Mouse (Mus musculus) stomach, postnatal 0 days (tissue): ENCODE measurements around the gene Guca2a. TPM values are rescaled to one million over a fixed set of nuclear protein-coding genes. Genes with fewer than 3 reads are reported as not detected.

ENCODE experiments used
- ATAC-seq: fragments of 200-750 bp; cut with Nextera tagmentation; 2 replicates; pipeline ENCODE4 v1.8.0; 2017; ENCODE audit not compliant: low FRiP score, low TSS enrichment
- DNase-seq: peaks from one replicate; pipeline ENCODE4 v3.0.0-alpha.2; 2016; ENCODE audit warnings: low spot score
- H3K27ac ChIP-seq: fragments of 300-500 bp; sonication (generic); replicated peaks from 2 replicates; pipeline ENCODE4 v1.5.1; 2014; ENCODE audit warnings: mild to moderate bottlenecking, control low read depth
- H3K27me3 ChIP-seq: fragments of 300-500 bp; sonication (generic); 2 replicates; pipeline ENCODE4 v1.6.1; 2014; ENCODE audit warnings: low read length; ENCODE audit not compliant: control insufficient read depth, insufficient read depth
- H3K36me3 ChIP-seq: fragments of 300-500 bp; sonication (generic); 2 replicates; pipeline ENCODE4 v1.6.1; 2014; ENCODE audit warnings: low read length, mixed read lengths; ENCODE audit not compliant: control insufficient read depth, insufficient read depth
- H3K4me1 ChIP-seq: fragments of 300-500 bp; sonication (generic); replicated peaks from 2 replicates; pipeline ENCODE4 v1.6.1; 2014; ENCODE audit warnings: antibody characterized with exemption; ENCODE audit not compliant: control insufficient read depth, insufficient read depth
- H3K4me2 ChIP-seq: fragments of 300-500 bp; sonication (generic); replicated peaks from 2 replicates; pipeline ENCODE4 v1.6.1; 2014; ENCODE audit warnings: low read depth, mild to moderate bottlenecking, control low read depth, moderate library complexity
- H3K4me3 ChIP-seq: fragments of 300-500 bp; sonication (generic); 2 replicates; pipeline ENCODE4 v1.5.1; 2014; ENCODE audit warnings: low read depth, low read length, control low read depth
- H3K9ac ChIP-seq: fragments of 300-500 bp; sonication (generic); 2 replicates; pipeline ENCODE4 v1.6.1; 2014; ENCODE audit warnings: mild to moderate bottlenecking, low read length, control low read depth, mixed read lengths
- H3K9me3 ChIP-seq: fragments of 300-500 bp; sonication (generic); 2 replicates; pipeline ENCODE4 v1.6.1; 2016; ENCODE audit warnings: low read length; ENCODE audit not compliant: control insufficient read depth
- CTCF ChIP-seq: IDR thresholded peaks from 2 replicates; pipeline ENCODE4 v1.5.1; 2016; ENCODE audit warnings: antibody characterized with exemption, low read depth, mild to moderate bottlenecking, moderate library complexity
- EP300 ChIP-seq: optimal IDR thresholded peaks from 2 replicates; pipeline ENCODE3; 2016; ENCODE audit warnings: antibody characterized with exemption
- WGBS: fragments of 180-500 bp; shearing (Covaris S2); extraction: QIAGEN DNeasy Blood & Tissue Kit; methylation state at CpG from one replicate; pipeline ENCODE4 v1.1.7; 2014; 5-methylcytosine and 5-hydroxymethylcytosine counted together
- polyA plus RNA-seq: library from polyadenylated mRNA; unstranded; fragments of >200 nt; fragmentation: Nextera tagmentation; extraction: Ambion mirVana; gene quantifications from 2 replicates; pipeline ENCODE4 v1.2.1, GENCODE M21; 2015

The Guca2a gene
- polyA plus RNA-seq, 1 experiment from 2014 or later: 1.0 TPM

- H3K27me3 ChIP-seq: no peaks in the 10 kb centered on the region
- H3K4me1 ChIP-seq: no peaks in the 10 kb centered on the region
- no peak overlapping the region for H3K9ac ChIP-seq
- ATAC-seq (no peak), DNase-seq (no peak)
- no peak overlapping the region for H3K4me2 ChIP-seq
- H3K4me3 ChIP-seq: no peak overlapping the region
- H3K27ac ChIP-seq: no peak overlapping the region
- WGBS: 31% methylated on average over 1 of the region's 1 CpGs
- no peak for TF ChIP-seq EP300
- no peak for TF ChIP-seq CTCF
- peaks cover 3% of the 10 kb centered on the region; the same call in 1 of the 2 replicates for H3K36me3 ChIP-seq
- H3K9me3 ChIP-seq: no peaks in the 10 kb centered on the region
Measured at GRCm38 (mm10) chr4:119599605-119600004, 37.9 kb upstream of the Guca2a start.

- Histone ChIP-seq H3K4me2 (no peak overlapping the region), H3K4me1 (no peaks in the 10 kb centered on the region), H3K9me3 (no peaks in the 10 kb centered on the region), H3K4me3 (no peak overlapping the region), H3K27me3 (no peaks in the 10 kb centered on the region), H3K9ac (no peak overlapping the region), H3K36me3 (no peaks in the 10 kb centered on the region), H3K27ac (no peak overlapping the region)
- 76% methylated on average over 1 of the region's 1 CpGs for WGBS
- DNase-seq (no peak), ATAC-seq (no peak)
- TF ChIP-seq CTCF (no peak), EP300 (no peak)
Measured at GRCm38 (mm10) chr4:119609488-119609887, 28.0 kb upstream of the Guca2a start.

- Histone ChIP-seq H3K4me2 (no peak overlapping the region), H3K9ac (no peak overlapping the region), H3K36me3 (no peaks in the 10 kb centered on the region; the same call in 1 of the 2 replicates), H3K27me3 (no peaks in the 10 kb centered on the region), H3K9me3 (no peaks in the 10 kb centered on the region), H3K4me3 (no peak overlapping the region), H3K27ac (no peak overlapping the region), H3K4me1 (no peaks in the 10 kb centered on the region)
- 24% methylated on average over 1 of the region's 1 CpGs for WGBS
- ATAC-seq (no peak; the same call in 1 of the 2 replicates), DNase-seq (no peak)
- TF ChIP-seq EP300 (no peak), CTCF (no peak)
Measured at GRCm38 (mm10) chr4:119614078-119614477, 23.4 kb upstream of the Guca2a start.

GRCm38 (mm10) chr4:119614724-119615123, 22.8 kb upstream of the Guca2a start:
- H3K4me3 ChIP-seq: no peak overlapping the region
- H3K4me1 ChIP-seq: no peaks in the 10 kb centered on the region
- 42% methylated on average over 4 of the region's 4 CpGs for WGBS
- DNase-seq: no peak
- no peak overlapping the region for H3K27ac ChIP-seq
- H3K4me2 ChIP-seq: no peak overlapping the region
- H3K9ac ChIP-seq: no peak overlapping the region
- no peak for TF ChIP-seq EP300
- TF ChIP-seq CTCF: no peak
- no peaks in the 10 kb centered on the region for H3K27me3 ChIP-seq
- ATAC-seq: no peak
- no peaks in the 10 kb centered on the region for H3K9me3 ChIP-seq
- H3K36me3 ChIP-seq: no peaks in the 10 kb centered on the region; the same call in 1 of the 2 replicates

GRCm38 (mm10) chr4:119626081-119626645, 11.3 kb upstream of the Guca2a start:
- H3K27me3 ChIP-seq: no peaks in the 10 kb centered on the region
- DNase-seq (no peak), ATAC-seq (no peak)
- H3K36me3 ChIP-seq: peaks cover 22% of the 10 kb centered on the region
- no peaks in the 10 kb centered on the region for H3K4me1 ChIP-seq
- H3K4me2 ChIP-seq: no peak overlapping the region
- no peaks in the 10 kb centered on the region for H3K9me3 ChIP-seq
- H3K27ac ChIP-seq: no peak overlapping the region
- no peak overlapping the region for H3K4me3 ChIP-seq
- no peak for TF ChIP-seq CTCF
- 73% methylated on average over 7 of the region's 7 CpGs for WGBS
- no peak overlapping the region for H3K9ac ChIP-seq

- Histone ChIP-seq H3K9me3 (no peaks in the 10 kb centered on the region), H3K9ac (no peak overlapping the region), H3K4me2 (no peak overlapping the region), H3K4me3 (no peak overlapping the region), H3K27ac (no peak overlapping the region), H3K36me3 (peaks cover 22% of the 10 kb centered on the region), H3K27me3 (no peaks in the 10 kb centered on the region), H3K4me1 (no peaks in the 10 kb centered on the region)
- ATAC-seq (no peak), DNase-seq (no peak)
- TF ChIP-seq CTCF (no peak), EP300 (no peak)
- WGBS: 83% methylated on average over 3 of the region's 3 CpGs
Measured at GRCm38 (mm10) chr4:119626876-119627275, 10.6 kb upstream of the Guca2a start.
